Mouse (Mus musculus) heart, adult 2 months (tissue): ENCODE measurements at regions not wholly inside any gene's neighbourhood (a gene's known extent, or its start where the extent isn't known, plus 50 kb on each side); places are given as distances from the start of the nearest gene placed in this dataset.

Source experiments
- CTCF ChIP-seq: fragments of 200-600 bp; IDR thresholded peaks from 2 replicates; pipeline ENCODE4 v1.8.1; 2022; ENCODE audit warnings: antibody characterized with exemption, mild to moderate bottlenecking, moderate library complexity
- EP300 ChIP-seq: fragments of 200-500 bp; IDR thresholded peaks from 2 replicates; pipeline ENCODE4 v1.6.1; 2011; ENCODE audit warnings: low read depth, low read length, control low read depth; ENCODE audit not compliant: insufficient read depth
- POLR2A ChIP-seq: fragments of 200-500 bp; IDR thresholded peaks from 2 replicates; pipeline ENCODE4 v1.6.1; 2011; ENCODE audit warnings: mild to moderate bottlenecking, low read depth, low read length, control low read depth; ENCODE audit not compliant: insufficient read depth

GRCm38 (mm10) chr13:83883821-83884220 is 338.3 kb upstream of the Tmem161b start:
- TF ChIP-seq CTCF (no peak), POLR2A (no peak), EP300 (no peak)
